ENCODE assay signal across 9 mouse cellular contexts in genomic region chr2:8673751-8674378, GRCm38 (mm10).
DNase-seq lines count a peak whose midpoint lies in the region; ATAC-seq and TF ChIP-seq lines count a peak whose summit lies in the region.
"Had no signal": no experiment of that assay in that cellular context is flagged by ENCODE, and none has a peak within 500 bp of the region (broad histone marks: within the 10 kb centered on the region; RNA-seq: fewer than 3 reads in every experiment).

No protein-coding gene starts in this region.

- no peak for ATAC-seq in heart, postnatal 0 days (ENCODE audit: insufficient read depth, low read depth)
- ATAC-seq in heart, embryonic 11.5 days (replicated peaks; ENCODE audit: insufficient number of reproducible peaks, low FRiP score, low TSS enrichment) = no peak
- peak; percentile 60; the same call in 1 of the 2 replicates for ATAC-seq in embryonic facial prominence, embryonic 14.5 days (ENCODE audit: low read depth)
- peak; percentile 81 for ATAC-seq in hindbrain, embryonic 15.5 days (ENCODE audit: low FRiP score, low read depth)
- ATAC-seq in midbrain, embryonic 11.5 days (ENCODE audit: low FRiP score) = peak; percentile 65

- no peak for DNase-seq in heart, postnatal 0 days (ENCODE audit: low spot score)
- DNase-seq in adrenal gland, postnatal 36 days = peak; percentile 53 to 67
- peak; percentile 78 for DNase-seq in embryonic facial prominence, embryonic 14.5 days (ENCODE audit: low spot score)
- DNase-seq in left cerebral cortex, adult 18-20 months (ENCODE audit: low spot score in 2 of 2) = peak; percentile 72 to 88
- DNase-seq in midbrain, embryonic 11.5 days (ENCODE audit: low spot score, missing footprints) = peak; percentile 95
- DNase-seq in spleen, adult 2 months (ENCODE audit: low read depth in 1 of 2, low spot score in 2 of 2) = peak; percentile 11 to 13

- H3K27me3 ChIP-seq in heart, postnatal 0 days (ENCODE audit: control insufficient read depth, insufficient read depth, low read length) = no peaks in the 10 kb centered on the region; the same call in 1 of the 2 replicates
- H3K27me3 ChIP-seq in heart, embryonic 11.5 days (ENCODE audit: control insufficient read depth, insufficient read depth, low read length) = no peaks in the 10 kb centered on the region
- H3K27me3 ChIP-seq in embryonic facial prominence, embryonic 14.5 days (replicated peaks; ENCODE audit: control insufficient read depth, insufficient read depth, low read length) = no peaks in the 10 kb centered on the region
- no peaks in the 10 kb centered on the region for H3K27me3 ChIP-seq in hindbrain, embryonic 15.5 days
- no peaks in the 10 kb centered on the region for H3K27me3 ChIP-seq in midbrain, embryonic 11.5 days (ENCODE audit: control insufficient read depth, insufficient read depth, low read length)
- H3K27me3 ChIP-seq in spleen, adult 2 months (ENCODE audit: control insufficient read depth, insufficient read depth, low read length) = no peaks in the 10 kb centered on the region

- 15% methylated on average over 10 of the region's 10 CpGs for WGBS in heart, postnatal 0 days
- 16% methylated on average over 10 of the region's 10 CpGs for WGBS in heart, embryonic 11.5 days (ENCODE audit: insufficient replicate concordance)
- 13% methylated on average over 10 of the region's 10 CpGs for WGBS in embryonic facial prominence, embryonic 14.5 days
- WGBS in hindbrain, embryonic 15.5 days = 18% methylated on average over 10 of the region's 10 CpGs
- 14% methylated on average over 10 of the region's 10 CpGs for WGBS in midbrain, embryonic 11.5 days
- WGBS in spleen, adult 2 months = 19% methylated on average over 10 of the region's 10 CpGs

- H3K36me3 ChIP-seq in heart, postnatal 0 days (replicated peaks; ENCODE audit: control insufficient read depth, insufficient read depth, low read length) = no peaks in the 10 kb centered on the region
- no peaks in the 10 kb centered on the region for H3K36me3 ChIP-seq in heart, embryonic 11.5 days (ENCODE audit: control insufficient read depth, insufficient read depth, low read length)
- H3K36me3 ChIP-seq in embryonic facial prominence, embryonic 14.5 days (ENCODE audit: control insufficient read depth, insufficient read depth, low read length) = no peaks in the 10 kb centered on the region
- H3K36me3 ChIP-seq in hindbrain, embryonic 15.5 days = no peaks in the 10 kb centered on the region
- H3K36me3 ChIP-seq in midbrain, embryonic 11.5 days (ENCODE audit: control insufficient read depth, insufficient read depth, low read length) = no peaks in the 10 kb centered on the region
- no peaks in the 10 kb centered on the region for H3K36me3 ChIP-seq in spleen, adult 2 months (ENCODE audit: control insufficient read depth, insufficient read depth, low read length)

- H3K27ac ChIP-seq in heart, postnatal 0 days (ENCODE audit: low read depth) = no peak overlapping the region
- no peak overlapping the region for H3K27ac ChIP-seq in heart, embryonic 11.5 days (ENCODE audit: low read depth, low read length)
- H3K27ac ChIP-seq in embryonic facial prominence, embryonic 14.5 days (replicated peaks; ENCODE audit: low read depth, low read length) = no peak overlapping the region
- H3K27ac ChIP-seq in hindbrain, embryonic 15.5 days (replicated peaks) = no peak overlapping the region
- H3K27ac ChIP-seq in midbrain, embryonic 11.5 days (ENCODE audit: low read depth, low read length) = no peak overlapping the region
- H3K27ac ChIP-seq in spleen, adult 2 months (ENCODE audit: insufficient read depth, low read length) = no peak overlapping the region

- TF ChIP-seq CTCF in heart, postnatal 0 days (IDR thresholded peaks at IDR 0.05; ENCODE audit: low read depth) = peak; percentile 63
- no peak for TF ChIP-seq CTCF in spleen, adult 2 months (IDR thresholded peaks at IDR 0.05; ENCODE audit: extremely low read depth, insufficient read depth, insufficient read length, insufficient replicate concordance)

- no peak for TF ChIP-seq POLR2A in spleen, adult 2 months (IDR thresholded peaks at IDR 0.05; ENCODE audit: low read depth, low read length)

- H3K9ac ChIP-seq in heart, postnatal 0 days (replicated peaks; ENCODE audit: low read depth, low read length) = no peak overlapping the region
- no peak overlapping the region for H3K9ac ChIP-seq in heart, embryonic 11.5 days (ENCODE audit: low read depth, low read length)
- H3K9ac ChIP-seq in embryonic facial prominence, embryonic 14.5 days (ENCODE audit: low read depth, low read length) = no peak overlapping the region
- no peak overlapping the region for H3K9ac ChIP-seq in hindbrain, embryonic 15.5 days
- no peak overlapping the region for H3K9ac ChIP-seq in midbrain, embryonic 11.5 days (ENCODE audit: low read length)

- TF ChIP-seq EP300 in heart, postnatal 0 days (IDR thresholded peaks at IDR 0.05; ENCODE audit: low read depth) = no peak

- H3K9me3 ChIP-seq in heart, postnatal 0 days (replicated peaks; ENCODE audit: control insufficient read depth, low read length) = no peaks in the 10 kb centered on the region
- H3K9me3 ChIP-seq in heart, embryonic 11.5 days (replicated peaks; ENCODE audit: control insufficient read depth, low read length) = no peaks in the 10 kb centered on the region
- no peaks in the 10 kb centered on the region for H3K9me3 ChIP-seq in embryonic facial prominence, embryonic 14.5 days (ENCODE audit: control insufficient read depth, low read length)
- H3K9me3 ChIP-seq in hindbrain, embryonic 15.5 days = no peaks in the 10 kb centered on the region
- no peaks in the 10 kb centered on the region for H3K9me3 ChIP-seq in midbrain, embryonic 11.5 days (ENCODE audit: control insufficient read depth, low read length)
- H3K9me3 ChIP-seq: megakaryocyte, embryonic 14.5 days had no signal

- H3K4me3 ChIP-seq in heart, postnatal 0 days (ENCODE audit: low read depth, low read length) = no peak overlapping the region
- H3K4me3 ChIP-seq in heart, embryonic 11.5 days (ENCODE audit: low read depth, low read length) = no peak overlapping the region
- no peak overlapping the region for H3K4me3 ChIP-seq in embryonic facial prominence, embryonic 14.5 days (ENCODE audit: low read depth, low read length)
- H3K4me3 ChIP-seq in hindbrain, embryonic 15.5 days = no peak overlapping the region
- H3K4me3 ChIP-seq in midbrain, embryonic 11.5 days (ENCODE audit: low read depth, low read length) = no peak overlapping the region
- H3K4me3 ChIP-seq in spleen, adult 2 months (ENCODE audit: extremely low read depth, insufficient read depth, insufficient read length) = no peak overlapping the region
- H3K4me3 ChIP-seq: megakaryocyte, embryonic 14.5 days had no signal

- H3K4me1 ChIP-seq in heart, postnatal 0 days (ENCODE audit: control insufficient read depth, insufficient read depth) = no peaks in the 10 kb centered on the region
- H3K4me1 ChIP-seq in heart, embryonic 11.5 days (ENCODE audit: control insufficient read depth, insufficient read depth, low read length) = no peaks in the 10 kb centered on the region
- H3K4me1 ChIP-seq in embryonic facial prominence, embryonic 14.5 days (ENCODE audit: control insufficient read depth, insufficient read depth, low read length) = no peaks in the 10 kb centered on the region
- H3K4me1 ChIP-seq in hindbrain, embryonic 15.5 days (replicated peaks) = 0 out of 2 replicates have a peak, but pooled peaks cover 2% of the 10 kb centered on the region
- no peaks in the 10 kb centered on the region for H3K4me1 ChIP-seq in midbrain, embryonic 11.5 days (ENCODE audit: control insufficient read depth, insufficient read depth, low read length)
- H3K4me1 ChIP-seq in spleen, adult 2 months (ENCODE audit: control insufficient read depth, insufficient read depth, insufficient read length) = no peaks in the 10 kb centered on the region
- H3K4me1 ChIP-seq: megakaryocyte, embryonic 14.5 days had no signal

- no peak overlapping the region for H3K4me2 ChIP-seq in heart, postnatal 0 days (ENCODE audit: low read depth, low read length)
- H3K4me2 ChIP-seq in heart, embryonic 11.5 days = no peak overlapping the region
- H3K4me2 ChIP-seq in embryonic facial prominence, embryonic 14.5 days (ENCODE audit: low read depth, low read length) = no peak overlapping the region
- peak overlapping the region; percentile 36 for H3K4me2 ChIP-seq in hindbrain, embryonic 15.5 days
- no peak overlapping the region for H3K4me2 ChIP-seq in midbrain, embryonic 11.5 days

Comparison
In these comparisons a context has a peak if more than half of its experiments do, and no peak if none do; other contexts are left out.
1. ATAC-seq: peak in embryonic facial prominence, embryonic 14.5 days (single experiment), hindbrain, embryonic 15.5 days (single experiment) and midbrain, embryonic 11.5 days (single experiment); none in heart, postnatal 0 days (single experiment) and heart, embryonic 11.5 days (single experiment).